Mouse (Mus musculus): ENCODE measurements around the gene Sema4a. TPM values are rescaled to one million over a fixed set of nuclear protein-coding genes. Genes with fewer than 3 reads are reported as not detected.
"Not testable (repeated sequence)": the region's sequence is repeated elsewhere in the genome, so short reads cannot be mapped to it uniquely, and the experiment has no call there.

Sema4a gene
- total RNA-seq, 2 experiments from 2014 or later: 20.7 to 57.3 TPM

DNA sequence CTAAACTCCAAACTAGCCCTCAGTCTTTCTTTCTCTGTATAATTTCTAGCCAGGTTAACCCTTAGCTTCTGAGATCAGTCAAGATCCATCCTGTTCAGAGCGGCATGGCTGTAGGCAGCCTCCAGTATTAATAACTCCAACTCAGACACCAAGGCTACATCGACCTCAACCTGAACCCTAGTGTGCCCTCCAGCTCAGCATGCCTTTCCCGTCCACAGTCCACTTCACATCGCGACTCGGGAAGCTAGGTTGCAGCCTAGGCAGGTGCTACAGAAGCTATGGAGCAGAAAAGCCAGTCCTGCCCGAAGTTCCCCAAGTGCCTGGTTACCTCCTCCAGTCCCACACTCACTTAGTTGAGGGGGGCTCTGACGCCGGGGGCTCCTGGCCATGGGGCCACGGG lies 23.5 kb downstream of the Sema4a start:
- ATAC-seq (replicated peaks; ENCODE audit: low FRiP score, poor library complexity, severe bottlenecking): no peak

DNA sequence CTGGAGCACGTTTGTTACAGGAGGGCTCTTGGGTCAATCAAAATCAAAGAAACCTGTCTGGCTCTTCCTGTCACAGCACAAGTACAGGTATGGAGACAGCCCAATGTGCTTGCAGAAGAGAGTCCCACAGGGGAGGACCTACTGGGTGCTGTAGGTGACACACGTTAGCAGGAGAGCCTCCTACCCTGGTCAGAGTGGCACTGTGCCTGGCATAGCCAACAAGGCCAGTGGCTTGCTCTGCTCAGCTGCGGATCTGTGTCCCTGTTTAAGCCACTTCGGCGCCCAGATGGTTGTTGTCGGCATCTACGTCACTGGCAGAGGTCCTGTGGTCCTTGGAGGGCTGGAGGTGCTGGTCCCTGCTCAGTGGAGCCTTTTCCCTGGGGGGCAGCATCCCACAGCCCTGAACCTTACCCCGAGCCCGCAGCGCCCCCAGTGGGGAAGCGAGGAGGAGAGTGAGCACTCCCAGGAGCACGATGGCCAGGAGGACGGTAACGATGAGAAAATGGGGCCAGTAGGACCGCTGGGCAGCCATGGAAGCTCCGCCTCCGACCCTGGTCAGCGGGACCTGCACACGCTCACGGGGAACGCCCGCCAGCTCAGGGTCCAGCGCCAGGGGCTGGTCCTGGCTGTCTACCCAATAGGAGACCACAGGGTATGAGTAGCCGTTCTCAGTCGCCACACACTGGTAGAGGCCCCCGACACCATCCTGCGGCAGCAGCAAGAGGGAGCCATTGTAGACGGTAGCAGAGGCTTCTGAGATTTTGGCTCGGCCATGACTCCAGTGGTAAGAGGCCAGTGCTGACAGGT lies 24.4 kb downstream of the Sema4a start:
- peak; percentile 64 for ATAC-seq (replicated peaks; ENCODE audit: low FRiP score, poor library complexity, severe bottlenecking)

DNA sequence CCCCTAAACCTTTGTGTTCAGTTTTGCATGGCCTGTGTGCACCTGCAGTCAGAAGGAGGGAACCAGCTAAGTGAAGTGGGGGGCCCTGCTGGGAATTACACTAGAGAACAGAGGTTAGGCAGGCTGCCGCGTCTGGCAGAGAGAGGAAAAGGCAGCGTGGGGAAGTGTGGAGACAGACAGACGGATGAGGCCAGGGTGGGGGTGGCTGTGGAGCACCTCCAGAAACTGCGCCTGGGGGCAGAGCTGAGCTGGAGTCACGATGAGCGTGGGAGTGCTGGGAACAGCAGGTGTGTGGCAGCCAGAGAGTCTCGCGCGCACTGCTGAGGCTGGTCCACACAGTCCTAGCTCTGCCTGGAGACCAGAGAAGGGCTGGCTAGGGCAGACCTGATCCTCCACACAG lies 25.5 kb downstream of the Sema4a start:
- ATAC-seq (replicated peaks; ENCODE audit: low FRiP score, poor library complexity, severe bottlenecking): no peak

DNA sequence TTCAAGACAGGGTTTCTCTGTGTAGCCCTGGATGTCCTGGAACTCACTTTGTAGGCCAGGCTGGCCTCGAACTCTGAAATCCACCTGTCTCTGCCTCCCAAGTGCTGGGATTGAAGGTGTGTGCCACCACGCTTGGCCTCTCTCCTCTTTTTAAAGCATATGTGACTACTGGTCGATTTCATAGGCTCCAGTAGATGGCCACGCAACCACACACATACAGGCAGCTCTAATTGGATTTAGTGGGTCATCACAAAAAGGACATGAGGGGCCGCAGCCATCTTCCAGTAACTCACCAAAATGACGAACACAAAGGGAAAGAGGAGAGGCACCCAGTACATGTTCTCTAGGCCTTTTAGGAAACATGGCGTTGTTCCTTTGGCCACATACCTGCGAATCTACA lies 32.3 kb downstream of the Sema4a start:
- not testable (repeated sequence) for ATAC-seq (replicated peaks; ENCODE audit: low FRiP score, poor library complexity, severe bottlenecking)

DNA sequence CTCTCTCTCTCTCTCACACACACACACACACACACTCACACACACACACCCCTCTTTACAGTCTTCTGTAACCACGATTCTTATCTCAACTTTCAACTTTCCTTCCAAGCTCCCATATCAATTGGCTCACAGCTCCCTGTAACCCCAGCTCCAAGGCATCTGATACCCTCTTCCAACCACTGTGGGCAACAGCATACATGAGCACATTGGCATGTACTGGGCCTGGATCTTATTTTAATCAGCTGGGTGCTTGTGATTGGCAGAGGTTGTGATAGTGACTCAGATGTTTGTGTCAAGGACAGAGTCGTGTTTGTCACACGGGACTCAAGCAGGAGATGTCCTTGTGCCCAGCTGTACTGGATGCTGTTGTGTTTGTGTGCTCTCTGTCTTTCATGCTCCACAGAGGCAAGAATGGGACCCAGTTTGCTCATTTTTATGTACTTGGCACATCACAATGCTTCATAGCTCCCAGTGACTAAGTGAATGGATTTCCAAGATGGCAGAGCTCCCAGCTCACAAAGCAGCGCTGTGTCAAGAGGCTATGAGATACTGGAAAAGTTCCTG lies 33.6 kb downstream of the Sema4a start:
- ATAC-seq (replicated peaks; ENCODE audit: low FRiP score, poor library complexity, severe bottlenecking): no peak

DNA sequence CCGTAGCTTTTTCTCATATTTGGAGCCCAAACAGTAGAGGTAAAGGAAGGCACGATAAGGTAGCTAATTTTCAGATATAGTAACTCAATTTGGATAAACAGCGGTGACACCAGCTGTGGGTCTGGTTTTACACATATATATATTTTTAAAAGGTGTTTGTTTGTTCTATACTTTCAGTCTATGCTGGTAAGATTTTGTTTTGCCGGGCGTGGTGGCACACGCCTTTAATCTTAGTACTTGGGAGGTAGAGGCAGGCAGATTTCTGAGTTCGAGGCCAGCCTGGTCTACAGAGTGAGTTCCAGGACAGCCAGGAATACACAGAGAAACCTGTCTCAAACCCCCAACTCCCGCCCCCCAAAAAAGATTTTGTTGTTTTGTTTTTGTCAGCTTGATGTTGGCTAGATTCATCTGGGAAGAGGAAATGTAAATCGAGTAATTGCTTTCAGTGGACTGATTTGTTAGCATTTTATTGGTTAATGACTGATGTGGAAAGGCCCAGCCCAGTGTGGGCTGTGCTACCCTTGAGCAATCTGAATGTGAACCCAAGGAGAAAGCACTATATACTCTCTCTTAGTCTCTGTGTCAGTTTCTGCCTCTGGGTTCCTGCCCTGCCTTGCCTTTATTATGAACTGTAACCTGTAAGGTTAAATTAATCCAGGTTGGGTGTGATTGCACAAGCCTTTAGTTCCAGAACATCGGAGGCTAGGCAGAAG lies 35.1 kb downstream of the Sema4a start:
- ATAC-seq (replicated peaks; ENCODE audit: low FRiP score, poor library complexity, severe bottlenecking): no peak

DNA sequence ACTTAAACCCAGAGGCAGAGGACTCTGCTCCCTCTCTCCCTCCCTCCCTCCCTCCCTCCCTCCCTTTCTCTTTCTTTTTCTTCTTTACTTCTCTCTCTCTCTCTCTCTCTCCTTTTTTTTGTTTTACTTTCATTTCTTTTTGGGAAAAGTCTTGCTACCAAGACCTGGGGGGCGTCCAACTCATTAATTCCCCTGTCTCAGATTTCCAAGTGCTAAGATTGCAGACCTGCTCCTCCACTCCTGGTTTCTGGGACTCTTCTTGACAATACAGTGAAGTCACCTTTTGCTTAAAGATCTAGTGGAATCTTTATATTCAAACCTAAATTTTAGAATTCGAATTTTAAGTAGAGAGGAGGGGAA lies 35.7 kb downstream of the Sema4a start:
- ATAC-seq (replicated peaks; ENCODE audit: low FRiP score, poor library complexity, severe bottlenecking): no peak

DNA sequence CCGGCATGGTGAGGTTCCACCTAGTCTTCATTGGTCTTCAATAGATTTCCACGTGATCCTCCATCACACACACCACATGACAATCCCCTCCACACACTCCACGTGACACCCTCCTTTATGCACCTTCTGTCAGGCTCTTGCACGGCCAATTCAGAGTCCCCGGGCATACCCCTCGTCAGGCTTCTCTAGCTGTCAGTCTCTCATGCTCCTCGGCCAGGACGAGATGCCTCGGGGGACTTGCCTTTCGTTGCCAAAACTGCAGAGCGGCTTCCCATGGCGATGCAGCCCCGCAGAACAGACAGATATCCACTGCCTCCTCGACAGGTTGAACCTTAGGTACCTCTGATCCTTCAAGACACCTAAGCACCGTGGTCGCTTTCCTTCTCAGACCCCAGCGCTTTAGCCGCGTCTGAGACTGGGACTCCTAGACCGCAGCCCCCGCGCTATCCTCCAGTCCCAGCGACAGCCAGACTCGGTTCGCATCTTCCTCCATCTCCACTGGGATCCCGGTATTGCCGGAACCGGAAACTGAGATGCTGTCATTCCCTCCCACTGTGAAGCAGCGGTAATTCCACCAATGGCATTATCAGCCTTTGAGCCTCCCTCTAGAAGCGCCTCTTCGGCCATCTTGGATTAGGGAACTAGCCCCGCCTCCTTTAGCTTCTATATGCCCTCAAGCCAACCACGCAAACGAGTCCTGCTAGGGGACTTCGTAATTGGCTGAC lies 36.2 kb downstream of the Sema4a start, which contains the start of gene Slc25a44:
Gene Slc25a44 (minus strand): TSS at position 535 of the 725 bp plus-strand sequence.
- peak; percentile 90 for ATAC-seq (replicated peaks; ENCODE audit: low FRiP score, poor library complexity, severe bottlenecking)

DNA sequence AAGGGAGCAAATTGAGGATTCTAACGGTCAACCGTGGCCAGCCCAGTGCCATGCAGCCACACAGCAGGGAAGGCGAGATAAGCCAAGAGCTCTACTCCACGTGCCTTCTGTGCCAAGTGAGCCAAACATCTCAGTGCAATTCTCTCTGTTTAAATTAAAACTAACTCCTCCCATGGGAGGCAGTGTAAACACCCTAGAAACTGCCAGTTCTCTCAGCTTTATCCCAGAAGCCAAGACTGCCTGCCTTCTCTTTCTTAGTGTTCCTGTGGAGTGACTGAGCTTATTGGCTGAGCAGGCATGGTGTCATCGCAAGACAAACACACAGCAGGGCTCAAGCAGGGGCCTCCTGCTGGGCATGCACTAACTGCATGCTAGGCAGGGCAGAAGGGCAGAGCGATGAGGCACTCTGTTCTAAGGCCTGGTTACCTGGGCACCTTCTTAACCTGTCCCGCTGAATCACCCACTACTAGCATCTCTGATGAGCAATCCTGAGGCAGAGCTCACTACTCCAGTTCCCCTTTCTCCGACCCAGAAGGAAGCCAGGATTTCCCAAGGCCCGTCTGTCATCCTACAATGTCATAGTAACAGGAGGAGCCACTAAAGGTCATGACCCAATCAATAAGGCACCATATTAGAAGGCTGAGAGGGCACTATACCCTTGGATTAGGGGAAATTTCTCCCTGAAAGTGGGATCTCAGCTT lies 38.8 kb downstream of the Sema4a start:
- ATAC-seq (replicated peaks; ENCODE audit: low FRiP score, poor library complexity, severe bottlenecking): peak; percentile 74

DNA sequence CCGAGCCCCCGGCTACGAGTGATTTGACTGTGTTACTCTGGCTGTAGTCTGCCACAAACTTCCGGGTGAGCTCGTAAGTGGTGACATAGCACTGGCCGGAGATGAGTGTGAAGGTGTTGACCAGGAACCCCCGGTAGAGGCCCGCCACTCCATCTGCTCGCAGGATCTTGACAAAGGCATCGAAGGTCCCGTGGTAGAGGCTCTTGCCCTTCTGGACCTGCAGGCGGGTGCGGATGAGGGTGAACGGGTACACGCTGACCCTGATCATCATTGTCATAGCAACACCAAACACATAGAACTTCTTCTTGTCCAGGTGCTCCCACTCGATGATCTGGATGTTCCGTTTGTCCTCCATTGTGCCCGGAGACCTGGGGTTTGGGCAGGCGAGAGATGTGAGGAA lies 40.2 kb downstream of the Sema4a start:
- ATAC-seq (replicated peaks; ENCODE audit: low FRiP score, poor library complexity, severe bottlenecking): no peak

DNA sequence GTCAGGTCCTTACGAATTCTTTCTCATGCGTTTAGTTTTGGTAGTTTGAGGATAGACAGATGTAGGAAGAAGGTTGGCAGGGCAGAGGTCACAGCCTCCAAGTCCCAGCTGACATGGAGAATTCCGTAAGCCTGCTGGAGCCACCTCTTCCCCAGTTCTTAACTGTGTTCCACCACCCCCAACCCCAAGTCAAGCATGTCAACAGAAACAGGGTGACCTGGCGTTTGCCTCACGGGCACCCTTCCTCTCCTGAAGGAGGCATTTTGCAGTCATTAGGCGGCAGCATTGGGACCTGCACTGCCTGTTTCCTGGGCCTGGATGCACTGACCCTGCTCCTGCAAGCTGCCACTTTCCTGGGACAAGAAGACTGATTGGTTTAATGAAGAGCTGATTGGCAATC lies 43.0 kb downstream of the Sema4a start:
- ATAC-seq (replicated peaks; ENCODE audit: low FRiP score, poor library complexity, severe bottlenecking): no peak

DNA sequence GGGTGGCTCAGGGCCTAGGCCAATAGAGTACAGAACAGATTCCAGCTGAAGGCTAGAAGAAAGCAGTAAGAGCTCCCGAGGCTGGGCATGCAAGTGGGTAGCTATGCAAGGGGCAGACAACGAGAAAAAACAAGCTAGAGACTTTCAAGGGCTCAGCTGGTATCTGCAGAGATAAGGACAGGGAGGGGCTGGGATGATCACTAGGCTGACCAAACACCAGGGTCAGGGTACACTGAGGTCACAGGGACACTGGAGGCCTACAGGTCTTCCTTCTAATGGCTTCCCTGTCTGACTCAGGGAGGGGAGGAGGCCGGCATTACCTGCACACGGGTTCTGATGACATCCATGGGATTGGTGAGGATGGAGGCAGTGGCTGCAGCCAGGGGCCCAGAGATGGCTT lies 45.3 kb downstream of the Sema4a start:
- ATAC-seq (replicated peaks; ENCODE audit: low FRiP score, poor library complexity, severe bottlenecking): 0 out of 2 replicates have a peak, but pooled peaks have one; percentile 16

DNA sequence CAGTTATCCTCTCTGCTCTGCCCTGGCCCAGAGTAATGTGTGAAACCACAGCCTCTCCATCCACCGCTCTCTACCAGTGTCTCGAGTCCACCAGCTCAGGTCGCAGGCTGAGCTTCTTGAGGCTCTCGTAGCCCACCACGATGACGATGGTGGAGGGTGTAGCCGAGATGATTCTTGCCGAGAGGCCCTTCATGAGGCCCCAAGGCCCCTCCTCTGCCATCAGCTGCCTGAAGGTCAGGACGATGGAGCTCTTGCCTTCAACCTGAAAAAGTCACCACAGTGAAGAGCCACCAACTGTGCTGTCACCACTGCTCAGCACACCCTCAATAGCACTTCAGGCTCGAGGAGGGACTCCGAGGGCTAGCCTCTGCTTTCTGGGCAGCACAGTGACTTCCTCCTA lies 48.3 kb downstream of the Sema4a start:
- no peak for ATAC-seq (replicated peaks; ENCODE audit: low FRiP score, poor library complexity, severe bottlenecking)

DNA sequence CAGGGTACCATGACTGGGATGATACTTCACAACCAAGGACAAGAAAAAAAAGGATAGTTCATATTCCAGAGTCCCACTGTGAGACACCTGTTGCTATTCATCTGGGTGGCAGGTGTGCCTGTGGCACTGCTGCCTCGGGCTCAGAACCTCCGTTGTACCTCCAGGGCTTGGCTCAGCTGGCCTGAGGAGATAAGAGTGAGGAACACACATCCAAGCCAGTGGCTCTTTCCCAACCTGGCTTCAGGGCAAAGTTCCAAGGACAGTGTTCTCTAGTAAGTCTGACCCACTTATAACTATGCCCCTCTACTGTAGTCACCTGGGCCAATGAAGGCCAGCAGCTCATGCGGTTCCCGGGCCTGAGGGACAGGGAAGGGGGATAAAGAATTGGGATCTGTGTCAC lies 49.3 kb downstream of the Sema4a start:
- ATAC-seq (replicated peaks; ENCODE audit: low FRiP score, poor library complexity, severe bottlenecking): peak; percentile 68

DNA sequence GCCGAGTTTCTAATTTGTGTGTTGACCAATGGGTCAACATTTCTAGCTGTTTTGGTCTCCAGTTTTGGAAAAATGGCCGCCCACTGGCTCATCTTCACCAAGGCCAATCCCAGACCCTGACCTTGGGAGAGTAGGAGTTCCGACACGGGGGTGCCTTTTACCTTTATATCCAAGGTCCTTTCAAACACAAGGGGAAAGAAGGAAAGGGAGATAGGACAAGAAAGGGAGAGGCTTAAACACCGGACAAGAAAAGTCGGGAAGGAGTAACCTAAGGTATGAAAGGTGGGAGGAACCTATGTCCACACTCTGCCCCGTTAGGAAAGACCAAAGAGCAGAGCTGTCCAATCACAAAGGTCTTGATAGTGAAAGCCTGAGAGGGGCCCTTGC lies 50.3 kb downstream of the Sema4a start:
- no peak for ATAC-seq (replicated peaks; ENCODE audit: low FRiP score, poor library complexity, severe bottlenecking)

DNA sequence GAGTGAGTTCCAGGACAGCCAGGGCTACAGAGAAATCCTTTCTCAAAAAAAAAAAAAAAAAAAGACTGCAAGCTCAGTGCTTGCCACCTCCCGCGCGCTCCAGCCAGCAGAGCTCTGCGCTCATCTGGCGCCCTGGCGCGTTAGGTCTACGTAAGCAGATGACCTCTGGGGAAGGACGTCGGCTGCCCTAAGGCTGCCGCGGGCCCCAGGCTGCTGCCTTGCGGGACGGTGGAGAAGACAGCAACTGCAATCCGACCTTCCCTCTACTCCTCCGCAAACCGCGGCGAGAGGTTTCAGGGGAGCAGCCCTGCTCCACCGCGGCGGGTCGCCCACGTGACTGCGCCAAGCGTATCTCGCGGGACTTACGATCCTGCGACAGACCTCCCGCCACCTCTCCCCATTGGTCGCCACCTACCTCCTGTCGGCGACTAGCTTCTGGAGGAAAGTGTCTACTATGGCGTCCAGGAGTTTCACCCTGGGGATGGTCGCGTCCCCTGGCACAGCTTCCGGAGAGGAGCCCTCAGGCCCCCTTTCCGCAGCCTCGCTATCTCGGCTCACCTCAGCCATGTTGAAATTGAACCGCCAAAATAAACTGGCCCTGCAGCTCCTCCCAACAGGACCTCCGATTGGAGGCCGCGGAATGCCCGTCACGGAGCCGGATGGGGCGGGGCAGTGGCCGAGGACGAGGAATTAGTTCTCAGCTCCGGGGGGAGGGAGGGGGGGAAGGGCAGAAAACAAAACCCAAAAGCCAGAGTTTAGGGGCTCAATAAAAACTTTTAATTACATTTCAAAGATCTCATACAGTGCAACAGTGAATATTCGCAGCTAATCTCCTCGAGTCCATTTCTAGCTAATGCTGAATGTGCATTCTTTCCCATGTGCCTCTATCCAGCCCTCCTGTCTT lies 51.0 kb downstream of the Sema4a start, which contains the start of gene Pmf1:
Gene Pmf1 (minus strand): TSS at position 591 of the 904 bp plus-strand sequence.
- peak; percentile 82 for ATAC-seq (replicated peaks; ENCODE audit: low FRiP score, poor library complexity, severe bottlenecking)

DNA sequence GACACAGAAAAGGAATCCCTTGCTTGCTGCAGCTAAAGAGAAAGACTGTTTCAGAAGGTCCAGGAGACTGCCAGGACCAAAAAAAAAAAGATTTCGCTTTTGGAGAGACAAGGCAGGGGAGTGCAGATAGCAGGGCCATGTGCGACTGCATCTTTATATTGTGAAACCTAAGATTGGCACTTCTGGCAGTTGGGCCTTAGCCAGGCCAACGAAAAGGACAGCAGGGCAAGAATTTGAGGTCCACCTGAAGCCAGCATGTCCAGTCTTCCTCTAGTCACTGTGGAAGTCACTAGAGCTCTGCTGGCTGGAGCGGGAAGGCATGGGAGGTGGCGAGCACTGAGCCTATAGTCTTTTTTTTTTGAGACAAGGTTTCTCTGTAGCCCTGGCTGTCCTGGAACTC lies 52.0 kb downstream of the Sema4a start:
- ATAC-seq (replicated peaks; ENCODE audit: low FRiP score, poor library complexity, severe bottlenecking): no peak

DNA sequence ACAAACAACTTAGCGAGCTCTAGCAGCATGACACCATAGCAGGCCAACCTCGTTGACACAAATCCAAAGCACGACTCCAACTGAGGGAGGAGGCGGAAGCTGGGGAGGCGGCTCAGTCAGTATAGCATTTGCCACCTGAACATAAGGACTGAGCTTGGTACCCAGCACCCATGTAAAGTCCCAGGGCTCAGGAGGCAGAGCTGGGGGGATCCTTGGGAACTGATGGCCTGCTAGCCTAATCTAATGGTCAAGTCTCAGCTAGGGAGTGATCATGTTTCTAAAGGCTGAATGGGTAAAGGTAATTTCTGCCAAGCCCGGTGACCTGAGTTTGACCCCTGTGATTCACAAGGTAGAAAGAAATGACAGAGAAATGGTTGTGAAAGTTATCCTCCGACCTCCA lies 53.5 kb downstream of the Sema4a start:
- ATAC-seq (replicated peaks; ENCODE audit: low FRiP score, poor library complexity, severe bottlenecking): no peak

DNA sequence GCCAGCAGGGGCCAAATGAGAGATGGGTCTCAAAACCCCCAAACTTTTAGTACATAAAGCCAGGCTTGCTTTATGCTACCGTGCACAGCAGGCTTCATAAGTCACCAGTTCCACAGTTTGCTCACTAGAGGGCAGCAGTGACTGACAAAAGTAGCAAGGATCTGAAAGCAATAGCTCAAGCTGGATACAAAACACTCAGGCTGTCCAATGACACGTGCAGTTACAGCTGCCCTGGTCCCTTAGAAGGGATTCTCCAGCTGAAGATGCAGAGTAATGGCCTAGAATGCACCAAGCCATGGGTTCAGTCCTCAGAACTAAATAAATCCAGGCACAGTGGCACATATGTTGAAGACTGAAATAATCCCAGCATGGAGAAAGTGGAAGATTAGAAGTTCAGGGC lies 53.9 kb downstream of the Sema4a start:
- ATAC-seq (replicated peaks; ENCODE audit: low FRiP score, poor library complexity, severe bottlenecking): peak; percentile 37; the same call in 1 of the 2 replicates

All from erythroblast, adult 5-6 weeks (primary cell).